Mouse (Mus musculus) heart, adult 18-20 months (tissue): ENCODE data around the gene 4931428L18Rik. TPM values are rescaled to one million over a fixed set of nuclear protein-coding genes. Genes with fewer than 3 reads are reported as not detected.

Experiments
- total RNA-seq, 2 experiments: library from RNA; stranded (reverse); gene quantifications; 2 replicates each; pipeline ENCODE4 v1.2.3; 2021

4931428L18Rik gene
- total RNA-seq, 2 experiments from 2014 or later = not detected

Other genes starting within 250 kb of the 4931428L18Rik start
- gene AC153137.1, start 244.7 kb downstream of the 4931428L18Rik start, total RNA-seq = not detected
- gene Lgsn, start 46.3 kb downstream of the 4931428L18Rik start, total RNA-seq = not detected
- not detected for gene Pih1d3, start 154 bp upstream of the 4931428L18Rik start, total RNA-seq